Mouse (Mus musculus) thymus, adult 18-20 months (tissue): ENCODE measurements around the gene Vav1.

Experiments used
- DNase-seq, 2 experiments: peaks; one replicate each; pipeline ENCODE4 v3.0.0; 2022; ENCODE audit warnings: mixed read lengths in 2 of 2

Gene Vav1

DNA sequence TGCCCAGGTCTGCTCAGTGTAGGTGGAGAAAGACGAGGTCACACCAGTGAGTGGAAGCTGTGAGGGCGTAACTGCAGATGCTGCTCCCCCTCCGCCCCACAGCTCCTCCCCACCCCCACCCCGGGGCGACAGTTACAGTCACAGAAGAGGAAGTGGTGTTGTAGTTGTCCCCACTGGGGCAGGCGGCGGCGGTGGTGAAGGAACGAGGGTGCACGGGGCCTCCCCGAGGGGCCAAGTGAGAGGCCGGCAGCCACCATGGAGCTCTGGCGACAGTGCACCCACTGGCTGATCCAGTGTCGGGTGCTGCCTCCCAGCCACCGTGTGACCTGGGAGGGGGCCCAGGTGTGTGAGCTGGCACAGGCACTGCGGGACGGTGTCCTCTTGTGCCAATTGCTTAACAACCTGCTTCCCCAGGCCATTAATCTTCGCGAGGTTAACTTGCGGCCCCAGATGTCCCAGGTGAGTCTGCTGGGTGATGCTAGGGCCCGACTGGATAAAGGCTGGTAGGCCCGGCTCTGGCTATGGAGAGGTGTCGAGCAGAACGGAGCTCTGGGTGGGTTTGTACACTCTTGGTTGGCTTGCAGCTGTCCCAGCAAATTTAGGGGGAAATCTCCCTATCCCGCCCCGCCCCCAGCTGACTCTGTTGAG lies at the start of gene Vav1:
Vav1 (plus strand) TSS at position 158 of the 648 bp plus-strand sequence.
- DNase-seq, result peak; percentile 78 to 85

DNA sequence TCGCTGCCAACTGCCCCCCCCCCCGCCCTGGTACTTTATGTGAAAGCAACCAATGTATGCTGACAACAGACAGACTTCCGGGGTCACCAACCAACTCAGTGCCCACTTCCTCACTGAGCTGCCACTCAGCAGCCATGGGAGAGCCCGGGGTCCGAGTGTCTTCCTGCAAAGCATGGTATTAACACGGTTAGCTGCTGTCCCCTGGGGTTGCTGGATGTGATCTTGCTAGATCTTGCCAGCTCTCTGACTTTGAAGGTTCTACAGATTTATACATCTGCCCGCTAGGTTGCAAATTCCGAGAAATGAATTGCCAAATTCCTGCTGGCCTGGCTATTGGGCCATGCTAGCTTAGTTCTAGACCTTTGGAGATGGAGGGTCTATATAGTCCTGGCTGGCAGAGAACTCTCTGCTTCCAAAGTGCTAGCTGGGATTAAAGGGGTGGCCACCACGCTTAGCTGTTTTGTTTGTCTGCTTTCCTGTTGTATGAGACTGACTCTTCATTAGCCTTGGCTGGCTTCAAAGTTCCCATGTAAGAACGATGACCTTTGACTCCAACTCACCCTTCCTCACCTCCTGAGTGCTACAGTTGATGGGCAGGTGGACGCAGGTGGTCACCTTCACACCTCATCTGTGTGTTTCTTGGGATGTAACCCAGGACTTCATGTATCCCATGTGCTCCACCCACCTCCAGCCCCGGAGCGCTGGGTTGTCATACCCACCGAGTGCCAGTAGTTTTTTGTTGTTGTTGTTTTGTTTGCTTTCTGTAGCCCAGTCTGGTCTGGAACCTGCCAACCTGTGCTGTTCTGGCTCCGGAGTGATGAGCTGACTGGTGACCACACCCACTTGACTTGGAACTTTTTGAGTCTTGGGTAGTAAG lies 48.8 kb upstream of the Vav1 start:
- no peak for DNase-seq

DNA sequence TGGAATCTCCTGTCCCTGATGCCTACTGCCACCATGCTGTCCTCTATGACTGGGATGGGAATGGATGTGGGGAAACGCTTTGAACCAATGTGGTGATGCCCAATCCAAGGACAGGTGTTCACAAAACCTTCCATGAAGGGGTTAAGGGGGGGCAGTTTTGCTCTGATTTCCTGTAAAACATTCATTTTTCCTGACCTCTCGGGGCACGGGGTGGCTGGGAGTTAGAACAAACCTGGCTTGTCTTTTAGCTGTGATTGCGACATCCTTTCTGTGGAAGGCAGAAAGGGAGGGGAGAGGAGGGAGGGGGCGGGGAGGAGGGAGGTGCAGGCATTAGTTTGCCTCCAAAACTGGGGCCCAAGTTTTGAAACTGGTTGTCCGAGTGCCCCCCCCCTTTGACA lies 48.2 kb upstream of the Vav1 start:
- no peak for DNase-seq

DNA sequence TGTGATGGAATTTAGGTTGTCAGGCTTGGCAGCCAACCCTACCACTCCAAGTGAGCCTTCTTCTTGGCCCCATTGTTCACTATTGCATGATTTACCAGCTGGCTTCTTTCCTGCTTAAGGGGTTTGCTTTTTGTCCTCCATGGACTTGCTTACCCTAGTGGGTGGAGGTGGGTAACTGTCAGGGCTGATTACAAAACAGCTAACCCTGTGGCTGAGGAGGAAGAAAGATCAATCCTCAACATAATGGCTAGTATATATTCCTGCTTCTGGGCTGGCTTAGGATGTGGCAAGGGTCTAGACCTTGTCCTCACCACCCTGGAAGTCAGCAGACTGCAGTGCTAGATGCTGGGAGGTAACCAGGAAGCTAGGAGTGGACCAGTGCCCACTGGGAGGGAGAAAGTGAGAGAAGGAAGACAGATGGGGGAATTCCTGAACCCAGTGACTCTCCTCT lies 47.6 kb upstream of the Vav1 start:
- no peak for DNase-seq

DNA sequence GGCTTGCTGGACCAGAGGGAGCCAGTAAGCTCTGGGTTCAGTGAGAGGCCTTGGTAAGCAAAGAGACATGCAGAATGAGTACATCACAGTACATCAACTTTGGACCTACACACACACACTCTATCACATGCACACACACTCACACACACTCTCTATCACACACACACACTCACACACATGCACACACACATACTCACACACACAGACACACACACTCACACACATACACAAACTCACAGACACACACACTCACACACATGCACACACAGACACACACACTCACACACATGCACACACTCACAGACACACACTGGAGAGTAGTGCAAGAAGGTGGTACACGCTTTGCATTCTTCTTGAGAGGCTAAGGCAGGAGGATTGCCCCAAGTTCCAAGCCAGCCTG lies 46.7 kb upstream of the Vav1 start:
- DNase-seq, result no peak

DNA sequence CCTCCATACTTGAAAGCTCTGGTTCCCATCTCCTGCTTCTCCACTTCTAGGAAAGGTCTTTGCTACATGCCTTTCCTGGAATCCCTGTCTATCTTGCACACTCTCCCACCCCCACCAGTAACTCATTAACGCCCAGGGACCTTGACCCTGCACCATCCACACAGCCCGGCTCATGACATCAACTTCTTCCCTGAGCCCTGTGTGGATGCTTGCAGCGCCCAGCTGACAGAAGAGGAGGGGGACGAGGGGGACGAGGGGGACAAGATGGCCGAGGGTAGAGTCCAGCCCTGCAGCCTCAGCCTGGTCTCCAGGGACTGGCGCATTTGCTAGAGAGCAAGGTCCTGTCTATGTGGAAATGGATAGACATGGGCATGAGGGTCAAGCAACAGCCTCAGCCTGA lies 45.9 kb upstream of the Vav1 start:
- no peak for DNase-seq

DNA sequence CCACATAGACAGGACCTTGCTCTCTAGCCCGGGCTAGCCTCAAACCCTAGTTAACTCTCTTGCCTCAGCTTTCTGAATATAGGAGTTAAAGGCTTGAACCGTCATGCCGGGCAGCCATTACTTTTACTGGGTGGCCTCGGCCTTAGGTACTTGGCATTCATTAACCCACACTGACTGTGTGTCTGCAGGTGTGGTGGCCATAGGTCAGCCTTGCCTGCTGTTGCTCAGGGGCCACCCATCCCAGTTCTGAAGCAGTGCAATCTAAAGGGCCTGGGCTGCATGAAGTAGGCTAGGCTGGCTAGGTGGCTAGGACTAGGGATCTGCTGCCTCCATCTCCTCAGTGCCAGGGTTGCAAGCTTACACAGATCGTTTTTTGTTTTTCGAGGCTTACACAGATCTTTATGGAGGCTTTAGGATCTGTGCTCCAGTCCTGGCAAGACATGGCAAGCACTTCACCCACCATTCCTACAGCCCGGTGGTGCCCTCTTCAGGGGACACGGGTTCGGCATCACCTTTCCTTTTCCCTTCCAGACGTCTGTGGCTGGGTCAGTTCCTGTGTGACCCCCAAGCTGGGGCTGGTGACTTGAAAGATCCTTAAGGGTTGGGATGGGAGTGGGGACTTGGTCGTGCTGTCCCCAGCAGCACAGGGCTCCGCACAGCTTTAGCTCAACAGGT lies 44.5 kb upstream of the Vav1 start:
- DNase-seq, result no peak

DNA sequence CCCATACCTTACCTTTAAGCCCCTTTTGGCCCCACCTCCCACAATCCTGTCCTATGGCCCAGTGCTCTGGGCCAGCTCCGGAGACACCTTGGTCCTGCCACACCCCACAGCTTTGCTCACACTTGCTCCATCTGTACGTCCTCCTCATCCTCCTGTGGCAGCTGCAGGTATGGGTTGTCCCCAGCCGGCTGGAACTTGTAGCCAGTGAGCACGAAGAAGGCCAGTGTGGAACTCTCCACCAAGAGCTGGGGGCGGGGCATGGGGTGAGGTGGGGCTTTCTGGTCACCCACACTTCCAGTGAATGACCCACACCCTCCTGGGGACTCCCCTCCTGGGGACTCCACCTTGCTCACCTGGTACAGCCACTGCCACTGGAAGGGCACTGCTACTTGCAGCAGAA lies 43.1 kb upstream of the Vav1 start:
- no peak for DNase-seq

DNA sequence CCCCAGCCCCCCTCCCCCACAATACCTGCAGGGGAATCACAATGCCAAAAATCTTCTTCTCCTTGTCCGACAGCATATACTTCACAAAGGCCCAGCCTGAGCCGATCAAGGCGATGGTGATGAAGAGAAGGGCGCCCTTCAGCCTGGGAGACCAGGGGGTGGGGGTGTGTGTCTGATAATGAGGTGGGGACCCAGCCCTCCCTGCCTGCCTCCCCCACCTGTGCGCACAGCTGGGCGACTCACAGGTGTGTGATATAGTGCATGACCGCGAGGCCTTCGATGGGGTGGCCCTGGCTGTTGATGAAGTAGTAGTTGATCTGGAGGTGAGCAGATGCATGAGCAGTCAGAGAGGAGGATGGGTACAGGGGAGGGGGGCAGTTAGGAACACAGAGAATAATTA lies 41.7 kb upstream of the Vav1 start:
- no peak for DNase-seq

DNA sequence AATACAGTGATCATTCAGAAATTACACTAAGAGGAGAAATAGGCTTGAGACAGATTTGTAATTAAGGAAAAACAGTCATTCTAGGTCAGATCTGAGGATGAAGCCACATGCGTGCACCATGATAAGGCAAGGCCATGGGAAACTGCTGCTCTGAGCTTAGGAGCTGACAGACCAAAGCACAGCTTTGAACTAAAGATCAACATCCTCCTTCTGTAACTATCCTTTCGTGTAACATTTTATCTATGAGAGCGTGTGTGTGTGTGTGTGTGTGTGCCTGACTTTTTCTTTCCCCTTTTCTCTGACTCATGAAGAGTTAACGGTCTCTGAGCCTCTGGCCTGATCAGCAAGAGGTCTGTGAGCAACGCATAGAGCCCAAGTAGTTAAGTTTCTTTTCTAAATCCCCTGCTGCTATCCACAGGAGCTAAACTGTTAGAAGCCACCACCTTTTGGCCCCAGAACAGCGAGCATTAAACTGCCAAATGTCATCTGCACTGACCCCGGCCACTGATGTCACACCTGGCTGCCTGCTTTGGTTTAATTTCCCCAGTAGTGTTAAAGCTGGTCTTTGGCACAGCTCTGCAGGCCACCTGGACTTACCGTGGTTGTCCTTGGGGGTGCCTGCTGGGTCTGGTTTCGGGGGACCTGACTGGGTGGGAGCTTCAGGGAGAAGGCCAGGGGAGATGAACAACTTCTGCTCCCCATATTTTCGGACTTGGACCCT lies 35.1 kb upstream of the Vav1 start:
- DNase-seq, result no peak

DNA sequence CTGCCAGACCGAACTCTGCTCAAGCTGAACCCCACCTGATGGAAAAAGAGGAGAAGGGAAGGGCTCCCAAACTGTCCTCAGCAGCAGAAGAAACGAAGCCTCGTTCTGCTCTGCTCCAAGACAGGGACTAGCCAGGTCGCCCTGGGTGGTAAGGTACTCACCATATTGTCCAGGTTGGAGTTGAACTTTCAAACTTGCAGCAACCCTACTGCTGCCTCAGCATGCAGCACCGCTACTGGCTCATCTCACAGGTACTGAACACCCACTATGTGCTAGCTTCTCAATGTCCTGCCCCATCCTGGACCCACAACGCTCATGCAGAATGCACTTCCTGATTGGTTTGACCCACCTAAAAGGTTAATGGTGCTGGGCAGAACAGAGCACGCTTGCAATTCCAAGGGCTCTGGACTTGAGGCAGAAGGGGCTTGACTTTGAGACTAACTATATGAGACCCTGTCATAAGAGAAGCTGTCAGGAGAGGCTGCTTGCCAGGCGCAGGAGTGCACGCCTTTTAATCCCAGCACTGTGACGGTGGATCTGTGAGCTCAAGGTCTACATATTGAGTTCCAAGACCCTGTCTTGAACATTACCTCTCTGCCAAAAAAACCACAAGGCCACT lies 33.5 kb upstream of the Vav1 start:
- DNase-seq, result no peak

DNA sequence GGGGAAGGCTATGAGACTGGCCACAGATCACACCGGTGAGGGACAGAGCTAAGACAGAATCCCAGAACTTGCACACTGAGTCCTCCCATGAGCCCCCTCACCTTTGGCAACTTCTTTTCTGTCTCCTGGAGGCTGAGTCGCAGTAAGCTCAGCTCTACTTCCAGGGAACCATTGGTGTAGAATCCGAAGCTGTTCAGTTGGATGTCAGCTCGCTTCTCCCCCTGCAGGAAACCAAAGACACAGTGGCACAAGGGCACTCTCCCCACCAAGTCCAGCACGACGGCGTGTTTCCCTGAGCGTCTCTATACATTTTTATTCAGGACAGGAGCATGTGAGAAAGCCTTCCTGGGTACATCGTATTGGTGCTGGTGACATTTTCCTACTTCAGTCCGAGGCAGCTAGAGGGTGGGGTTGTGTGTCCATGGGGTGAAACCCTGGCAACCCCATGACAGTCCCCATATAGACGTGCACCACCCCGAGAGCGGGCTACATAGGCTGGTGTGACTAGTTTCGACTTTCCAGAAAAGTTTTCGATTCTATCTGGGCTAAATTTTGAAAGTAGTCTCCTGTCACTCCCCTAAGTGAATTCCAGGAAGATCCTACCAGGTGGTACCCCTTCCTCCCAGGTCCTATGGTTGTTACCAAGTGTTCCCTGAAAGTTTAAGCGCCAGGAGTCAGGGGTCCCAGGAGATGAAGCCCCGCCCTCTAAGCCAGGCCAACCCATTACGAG lies 32.1 kb upstream of the Vav1 start:
- no peak for DNase-seq

DNA sequence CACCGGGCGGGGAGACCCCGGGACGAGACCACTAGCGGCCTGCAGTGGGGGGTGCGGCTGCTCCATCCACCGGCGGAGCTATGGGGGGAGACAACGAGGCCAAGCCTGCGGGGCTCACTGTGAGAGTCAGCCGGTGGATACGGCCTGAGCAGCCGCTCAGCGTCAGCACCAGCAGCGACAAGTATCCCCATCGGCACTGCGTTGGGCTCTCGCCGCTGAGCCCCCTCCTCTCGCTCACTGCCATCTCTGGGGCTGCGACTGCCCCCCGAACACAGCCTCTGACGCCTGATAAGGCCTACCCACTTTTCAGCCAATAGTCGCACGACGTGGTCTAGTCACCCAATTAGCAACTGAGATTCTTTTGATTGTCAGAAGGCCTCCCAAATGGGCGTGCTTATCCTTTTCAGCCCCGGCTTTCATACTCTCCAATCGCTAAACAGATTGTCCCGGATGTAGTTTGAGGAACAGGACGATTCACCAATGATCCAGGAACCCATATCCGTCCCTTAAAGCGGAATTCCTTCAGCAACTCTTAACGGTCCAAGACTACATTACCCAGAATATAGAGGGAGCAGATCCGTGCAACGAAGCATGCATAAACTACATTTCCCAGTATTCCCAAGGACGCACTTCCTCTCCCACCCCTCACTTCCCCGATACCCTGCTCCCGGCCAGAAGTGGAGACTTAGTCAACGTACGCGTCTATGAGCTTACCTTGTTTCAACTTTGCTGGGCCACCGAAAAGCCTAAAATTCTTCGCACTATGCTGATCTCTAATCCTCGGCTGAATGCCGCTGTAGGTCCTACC lies 31.3 kb upstream of the Vav1 start:
- DNase-seq, result peak; percentile 84 to 97

DNA sequence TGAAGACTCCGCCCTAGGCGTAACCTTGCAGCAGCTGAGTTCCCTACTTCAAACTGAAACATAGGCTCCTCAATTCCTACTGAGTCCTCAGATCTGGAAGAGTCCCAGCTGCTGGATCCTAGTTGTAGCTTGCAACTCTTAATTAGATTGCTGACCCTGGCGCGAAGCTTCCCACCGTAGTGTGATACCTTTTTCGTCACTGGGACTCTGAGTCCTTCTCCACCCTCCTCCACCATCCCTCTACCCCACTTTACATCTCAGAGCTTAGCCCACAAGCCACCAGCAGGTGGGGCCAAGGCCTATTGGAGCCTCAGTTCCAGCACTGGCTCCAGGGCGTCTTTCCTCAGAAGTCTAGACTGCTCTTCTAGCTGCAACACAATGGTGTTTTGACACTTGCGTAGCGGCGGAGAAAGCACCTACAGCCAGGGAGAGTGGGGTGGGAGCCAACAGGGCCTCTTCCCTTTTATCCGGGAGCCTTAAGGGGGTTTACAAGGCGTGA lies 30.6 kb upstream of the Vav1 start, which contains the start of gene Gpr108:
Gpr108 (minus strand) TSS at position 246 of the 499 bp plus-strand sequence.
- DNase-seq, result peak; percentile 81 to 90

DNA sequence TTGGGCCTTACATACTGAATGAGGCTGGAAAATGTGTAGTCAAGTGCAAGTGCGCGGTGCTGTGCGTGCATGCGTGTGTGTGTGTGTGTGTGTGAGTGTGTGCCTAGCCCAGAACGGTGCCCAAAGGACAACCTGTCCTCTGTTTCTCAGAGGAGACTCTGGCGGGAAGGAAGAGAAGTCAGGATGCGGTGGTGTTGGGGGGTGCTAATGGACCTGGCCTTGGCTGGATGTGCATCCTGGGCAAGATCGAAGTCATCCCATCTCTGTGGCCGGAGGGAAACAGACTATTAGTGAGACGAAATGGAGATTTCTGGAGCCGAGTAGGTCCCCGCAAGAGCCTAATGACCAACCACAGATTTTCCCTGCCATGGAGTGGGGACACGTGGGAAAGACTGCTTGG lies 30.1 kb upstream of the Vav1 start:
- peak in 1 of 2 experiments; percentile 55 for DNase-seq

DNA sequence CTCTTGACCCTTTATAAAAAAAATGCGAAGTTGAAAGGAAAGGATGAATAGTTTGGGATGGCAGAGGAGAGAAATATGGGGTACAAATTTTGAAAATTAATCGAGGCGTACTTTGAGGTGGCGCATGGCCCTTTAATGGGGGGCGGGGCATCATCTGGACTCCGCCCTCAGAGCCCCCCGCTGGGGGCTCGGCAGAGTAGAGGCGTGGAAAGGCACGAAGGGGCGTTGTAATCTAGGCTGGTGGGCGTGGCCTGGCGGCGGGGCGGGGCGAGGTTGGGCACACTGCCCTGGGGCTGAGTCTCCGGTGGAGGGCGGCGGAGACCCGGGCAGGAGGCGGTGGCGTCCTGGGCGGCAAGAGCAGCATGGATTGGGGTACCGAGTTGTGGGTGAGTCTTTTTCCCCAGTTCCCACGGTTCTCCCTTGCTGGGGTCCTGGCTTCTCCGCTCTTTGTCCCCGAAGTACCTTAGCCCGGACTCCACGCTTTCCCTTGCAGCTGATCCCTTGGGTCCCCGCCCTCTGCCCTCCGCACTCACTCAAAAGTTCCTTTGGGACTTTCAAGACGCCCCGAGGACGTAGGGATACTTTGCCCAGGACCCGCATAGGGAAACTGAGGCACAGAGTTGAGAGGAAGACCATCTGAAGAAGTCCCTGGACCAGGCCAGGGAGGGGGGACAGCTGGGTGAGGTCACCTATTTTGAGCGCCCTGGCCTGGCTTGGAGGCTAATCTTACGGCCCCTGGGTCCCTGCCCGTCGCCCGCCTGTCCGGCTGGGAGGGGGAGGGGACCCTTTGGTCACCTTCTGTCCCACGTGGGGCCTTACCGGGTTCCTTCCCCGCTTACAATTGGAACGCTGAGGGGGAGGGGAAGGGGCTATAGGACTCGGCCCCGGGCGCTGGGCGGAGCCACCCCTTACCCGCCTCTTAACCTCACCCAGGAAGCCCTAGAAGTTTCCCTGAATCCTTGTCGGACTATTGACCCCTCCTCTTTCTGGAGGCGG lies 29.4 kb upstream of the Vav1 start, which contains the start of gene Trip10:
Trip10 (plus strand) TSS at position 270 of the 996 bp plus-strand sequence.
- DNase-seq, result peak; percentile 92 to 93

DNA sequence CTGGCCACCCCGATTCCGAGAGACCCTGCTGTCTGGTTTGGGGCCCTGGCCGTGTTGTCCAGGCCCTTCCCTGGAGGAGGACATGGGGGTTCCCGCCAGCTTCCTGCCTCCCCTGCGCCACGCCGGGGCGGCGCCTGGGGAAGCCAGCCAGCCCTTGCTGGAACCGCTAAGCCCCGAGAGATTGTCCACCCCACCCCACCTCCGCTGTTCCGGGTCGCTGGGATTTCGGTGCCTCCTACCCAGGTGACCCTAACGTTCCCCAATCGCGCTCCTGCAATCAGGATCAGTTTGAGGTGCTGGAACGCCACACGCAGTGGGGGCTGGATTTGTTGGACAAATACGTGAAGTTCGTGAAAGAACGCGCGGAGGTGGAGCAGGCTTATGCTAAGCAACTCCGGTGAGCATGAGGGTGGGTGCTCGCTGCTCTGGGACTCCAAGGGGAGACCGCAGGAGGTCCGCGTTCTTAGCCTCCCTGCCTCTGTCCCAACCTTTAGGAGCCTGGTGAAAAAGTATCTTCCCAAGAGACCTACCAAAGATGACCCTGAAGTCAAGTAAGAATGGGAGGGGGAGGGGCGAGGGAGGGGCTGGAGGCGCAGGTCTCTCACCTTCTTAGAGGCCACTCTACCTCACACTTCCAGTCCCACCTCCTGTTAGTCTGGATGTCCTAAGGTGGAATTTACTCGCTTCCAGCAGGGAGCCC lies 28.3 kb upstream of the Vav1 start:
- peak in 1 of 2 experiments; percentile 27 for DNase-seq

DNA sequence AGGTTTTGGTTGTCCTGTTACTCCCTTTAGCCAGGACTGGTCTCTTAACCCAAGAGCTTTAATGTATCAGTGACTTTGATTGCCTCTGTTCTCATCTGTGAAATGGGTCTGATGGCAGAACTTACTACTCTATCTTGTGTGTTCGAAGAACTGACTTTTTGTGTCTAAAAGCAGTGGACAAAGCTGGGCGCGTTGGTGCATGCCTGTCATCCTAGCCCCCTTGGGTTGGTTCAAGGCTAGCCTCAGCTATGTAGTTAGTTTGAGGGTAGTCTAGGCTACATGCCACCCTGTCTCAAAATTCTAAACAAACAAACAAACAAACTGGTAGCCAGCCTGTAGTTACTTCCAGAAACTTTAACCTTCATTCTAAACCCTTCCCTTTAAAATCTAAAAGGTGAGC lies 27.5 kb upstream of the Vav1 start:
- no peak for DNase-seq

DNA sequence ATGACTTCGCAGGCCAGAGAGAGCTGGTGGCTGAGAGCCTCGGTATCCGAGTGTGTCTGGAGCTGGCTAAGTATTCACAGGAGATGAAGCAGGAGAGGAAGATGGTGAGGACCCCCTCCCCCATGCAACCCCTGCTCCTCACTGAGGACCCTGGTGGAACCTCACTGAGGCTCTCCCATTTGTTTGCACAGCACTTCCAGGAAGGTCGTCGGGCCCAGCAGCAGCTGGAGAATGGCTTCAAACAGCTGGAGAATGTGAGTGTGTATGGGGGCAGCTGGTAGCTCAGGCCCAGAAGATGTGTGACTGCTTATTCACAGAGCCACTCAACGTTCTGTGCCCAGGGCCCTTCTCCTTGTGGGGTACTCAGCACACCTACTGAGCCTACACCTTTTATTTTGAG lies 25.6 kb upstream of the Vav1 start:
- no peak for DNase-seq
